Mouse (Mus musculus) kidney, postnatal 10 days (tissue): ENCODE results near the gene Olah.
"Not testable (repeated sequence)": the region's sequence is repeated elsewhere in the genome, so short reads cannot be mapped to it uniquely, and the experiment has no call there.

Experiments
- DNase-seq: peaks from one replicate; pipeline ENCODE4 v3.0.0; 2021; ENCODE audit warnings: mixed read lengths

Olah gene

GRCm38 (mm10) chr2:3397110-3397509, at the start of gene Olah:
Olah (minus strand) TSS chr2:3397210.
- DNase-seq, result not testable (repeated sequence)

DNA sequence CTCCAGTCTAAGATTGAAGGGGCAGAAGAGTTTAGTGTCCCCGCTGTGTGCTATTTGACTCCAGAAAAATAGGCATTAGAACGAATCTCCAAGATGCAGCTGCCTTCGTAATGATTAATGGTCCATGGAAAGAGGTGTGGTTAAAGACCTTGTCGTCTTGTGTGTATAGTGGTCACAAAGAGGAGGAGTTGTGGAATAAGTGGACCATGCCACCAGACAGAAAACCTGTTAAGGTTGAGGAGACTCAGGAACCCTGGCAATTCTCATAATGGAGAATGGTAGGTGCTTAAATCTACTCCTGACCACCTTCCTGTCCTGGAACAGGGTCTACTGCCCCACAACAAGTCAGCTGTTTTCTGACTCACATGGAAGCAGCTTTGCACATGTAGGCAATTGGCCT, 49.0 kb upstream of the Olah start:
- no peak for DNase-seq

DNA sequence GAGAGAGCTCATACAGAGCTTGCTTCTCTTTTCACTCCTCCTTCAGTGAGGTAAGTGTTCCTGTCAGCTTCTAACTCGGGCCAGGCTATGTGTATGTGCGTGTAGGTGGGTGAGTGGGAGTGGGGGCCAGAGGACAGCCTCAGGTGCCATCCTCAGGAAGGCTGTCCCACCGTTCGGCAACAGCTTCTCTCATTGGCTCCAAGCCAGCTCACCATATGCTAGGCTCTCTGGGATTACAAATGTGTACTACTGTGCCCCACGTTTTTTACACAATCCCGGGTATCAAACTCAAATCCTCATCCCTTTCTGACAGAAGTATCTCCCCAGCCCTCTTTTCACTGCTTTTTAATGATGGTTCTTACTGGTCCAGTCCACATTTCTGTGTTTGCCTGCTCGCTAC, 47.2 kb upstream of the Olah start:
- DNase-seq, result no peak

DNA sequence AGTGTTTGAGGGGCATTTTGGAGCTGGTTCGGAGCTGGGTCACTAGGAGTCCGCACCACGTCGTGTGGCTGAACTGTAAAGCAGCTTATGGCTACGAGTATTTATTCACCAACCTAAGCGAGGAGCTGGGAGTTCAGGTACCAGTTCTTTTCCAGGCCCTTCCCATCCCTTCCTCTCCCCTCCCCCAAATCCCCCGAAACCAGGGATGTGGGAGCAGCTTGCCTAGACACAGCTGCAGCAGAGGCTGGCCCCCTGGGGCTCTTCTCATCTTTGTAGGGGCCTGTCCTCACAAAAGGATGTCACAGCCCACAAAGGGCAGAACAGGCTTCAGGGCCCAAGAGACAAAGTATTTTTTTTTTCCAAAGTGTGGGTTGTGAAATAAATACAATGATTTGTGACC, 40.9 kb upstream of the Olah start:
- DNase-seq, result no peak

GRCm38 (mm10) chr2:3435369-3436061, 38.5 kb upstream of the Olah start:
- DNase-seq, result no peak

GRCm38 (mm10) chr2:3430956-3431355, 33.9 kb upstream of the Olah start:
- DNase-seq, result no peak

- DNase-seq, result no peak
Observed at GRCm38 (mm10) chr2:3424579-3424910, 27.5 kb upstream of the Olah start.

- DNase-seq, result peak; percentile 91
Observed at GRCm38 (mm10) chr2:3423841-3424578, 27.0 kb upstream of the Olah start, which contains the start of gene Dclre1c. Dclre1c (plus strand) TSS chr2:3424131.

DNA sequence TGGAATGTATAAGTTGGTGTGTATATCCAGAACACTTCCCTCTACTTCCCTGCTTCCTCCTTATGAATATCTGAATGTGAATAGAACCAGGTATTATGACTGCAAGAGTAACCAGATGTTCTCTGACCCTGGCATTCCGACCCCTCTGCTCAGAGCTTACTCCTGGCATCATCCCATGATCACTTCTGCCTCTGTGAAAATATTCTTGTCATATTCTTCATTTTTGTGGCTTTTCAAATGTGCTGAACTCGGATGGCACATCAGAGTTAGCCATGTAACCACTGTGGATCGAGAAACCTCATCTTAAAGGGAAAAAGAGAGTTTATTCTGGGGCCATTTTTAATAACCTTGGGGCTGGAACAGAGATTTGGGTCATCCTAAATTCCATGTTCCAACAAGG, 25.5 kb upstream of the Olah start, which contains the start of gene Meig1:
Meig1 (minus strand) TSS at position 101 of the 400 bp plus-strand sequence.
- DNase-seq, result no peak

- no peak for DNase-seq
Observed at GRCm38 (mm10) chr2:3420157-3420556, 23.1 kb upstream of the Olah start.

- DNase-seq, result peak; percentile 98
Observed at GRCm38 (mm10) chr2:3418883-3419431, 21.9 kb upstream of the Olah start.

GRCm38 (mm10) chr2:3415676-3416075, 18.7 kb upstream of the Olah start:
- no peak for DNase-seq

DNA sequence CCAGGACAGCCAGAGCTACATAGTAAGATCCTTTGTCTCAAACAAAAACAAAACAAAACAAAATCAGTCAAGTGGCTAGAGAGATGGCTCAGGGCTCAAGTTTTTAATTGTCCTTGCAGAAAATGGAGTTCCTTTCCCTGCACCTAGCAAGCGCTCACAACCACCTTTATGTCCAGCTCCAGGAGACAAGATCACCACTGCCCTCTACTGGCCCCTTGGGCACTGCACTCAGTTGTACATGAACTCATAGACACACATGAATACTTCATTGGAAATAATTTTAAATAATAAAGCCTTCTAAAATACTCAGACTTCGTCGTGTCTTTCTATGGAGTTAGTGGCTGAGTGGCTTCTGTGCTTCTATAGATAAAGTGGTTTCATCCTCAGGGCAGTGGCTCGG, 17.2 kb upstream of the Olah start:
- peak; percentile 79 for DNase-seq

DNA sequence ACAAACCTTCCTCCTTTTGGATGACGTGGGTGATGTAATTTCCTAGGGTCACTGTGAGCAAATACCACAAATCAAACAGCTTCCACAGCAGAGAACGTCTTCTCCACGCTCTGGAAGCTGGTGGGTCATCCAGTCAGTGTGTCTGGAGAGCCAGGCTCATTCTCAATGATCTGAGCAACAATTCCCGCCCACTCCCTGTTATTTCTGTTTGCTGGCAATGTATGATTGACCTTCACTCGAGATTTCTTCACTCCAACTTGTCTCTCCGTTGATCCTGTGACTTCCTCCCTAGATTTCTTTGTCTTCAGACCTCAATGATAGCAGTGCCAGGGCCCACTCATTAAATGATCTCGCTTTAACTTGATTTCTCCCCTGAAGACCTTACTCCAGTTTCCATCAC, 10.7 kb upstream of the Olah start:
- DNase-seq, result no peak

GRCm38 (mm10) chr2:3405981-3406380, 9.0 kb upstream of the Olah start:
- DNase-seq, result no peak

GRCm38 (mm10) chr2:3391945-3392344, 5.1 kb downstream of the Olah start:
- no peak for DNase-seq

- no peak for DNase-seq
Observed at GRCm38 (mm10) chr2:3387105-3387860, 9.7 kb downstream of the Olah start.

- DNase-seq, result no peak
Observed at GRCm38 (mm10) chr2:3365127-3365526, 31.9 kb downstream of the Olah start.

DNA sequence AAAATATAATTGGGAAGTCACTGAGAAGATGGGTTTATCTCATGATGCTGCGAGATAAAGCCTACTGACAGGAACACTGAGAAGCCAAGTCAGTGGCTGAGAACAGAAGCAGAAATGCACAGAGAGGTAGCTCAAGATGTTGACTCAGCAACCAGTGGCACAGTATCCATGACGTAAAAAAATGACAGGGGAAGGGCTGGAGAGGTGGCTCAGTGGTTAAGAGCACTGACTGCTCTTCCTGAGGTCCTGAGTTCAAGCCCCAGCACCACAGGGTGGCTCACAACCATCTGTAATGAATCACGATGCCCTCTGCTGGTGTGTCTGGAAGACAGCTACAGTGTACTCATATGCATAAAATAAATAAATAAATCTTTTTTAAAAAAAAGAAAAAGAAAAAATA, 35.9 kb downstream of the Olah start:
- no peak for DNase-seq

- DNase-seq, result no peak
Observed at GRCm38 (mm10) chr2:3357887-3358286, 39.1 kb downstream of the Olah start.

DNA sequence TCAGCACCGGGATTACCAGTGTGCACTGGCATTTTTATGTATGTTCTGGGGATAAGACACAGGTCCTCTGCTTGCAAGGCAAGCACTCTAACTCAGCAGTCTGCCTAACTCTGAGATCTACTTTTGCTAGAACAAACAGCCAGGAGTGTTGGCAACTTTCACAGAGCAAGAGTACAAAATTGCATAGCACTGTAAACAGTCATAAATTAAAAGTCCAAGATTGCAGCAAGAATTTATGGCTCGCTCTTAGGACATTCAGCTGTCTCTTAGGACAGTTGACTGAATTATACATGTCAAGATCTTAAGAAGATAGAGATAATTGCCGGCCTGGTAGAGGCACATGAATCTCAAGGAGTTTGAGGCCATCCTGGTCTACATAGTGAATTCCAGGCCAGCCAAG, 40.7 kb downstream of the Olah start:
- DNase-seq, result no peak

DNA sequence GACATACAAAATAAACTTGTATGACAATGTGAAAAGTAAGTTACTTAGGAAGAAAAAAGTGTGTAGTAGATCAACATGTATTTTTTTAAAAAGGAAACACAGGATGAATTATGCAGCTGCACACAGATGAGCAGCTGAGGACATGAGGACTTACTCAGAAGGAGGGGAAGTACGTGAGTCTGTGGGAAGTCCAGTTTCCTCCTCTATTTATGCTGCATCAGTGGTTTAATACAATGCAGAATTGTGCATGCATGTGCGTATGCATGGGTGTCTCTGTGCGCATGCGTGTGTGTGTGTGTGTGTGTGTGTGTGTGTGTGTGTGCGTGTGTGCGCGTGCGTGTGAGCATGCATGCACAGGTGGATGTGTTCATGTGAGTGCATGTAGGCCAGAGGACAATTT, 41.2 kb downstream of the Olah start:
- DNase-seq, result no peak

DNA sequence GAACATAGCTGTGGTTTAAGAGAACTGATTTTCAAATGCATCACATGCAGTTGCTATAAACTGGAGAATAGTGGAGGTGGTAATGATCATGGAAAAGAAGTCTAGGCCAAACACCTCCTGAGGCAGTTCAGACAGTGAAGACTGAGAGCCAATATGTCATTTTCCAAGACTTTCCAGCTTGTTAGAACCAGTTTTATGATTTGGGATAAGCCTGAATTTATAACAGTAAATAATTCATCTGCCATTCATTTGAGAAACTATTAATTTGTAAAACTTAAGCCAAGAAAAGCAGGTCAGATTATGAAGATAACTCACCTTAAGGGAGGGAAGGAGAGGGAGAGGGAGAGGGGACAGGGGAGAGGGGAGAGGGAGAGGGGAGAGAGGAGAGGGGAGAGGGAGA, 43.9 kb downstream of the Olah start:
- no peak for DNase-seq

GRCm38 (mm10) chr2:3348919-3349318, 48.1 kb downstream of the Olah start:
- peak; percentile 20 for DNase-seq
